Mouse (Mus musculus): Measurements from ENCODE around the gene Tmprss11f. TPM values are rescaled to one million over a fixed set of nuclear protein-coding genes. Genes with fewer than 3 reads are reported as not detected.
"Not testable (repeated sequence)": the region's sequence is repeated elsewhere in the genome, so short reads cannot be mapped to it uniquely, and the experiment has no call there.

Gene Tmprss11f
- not detected in 2 replicates for polyA plus RNA-seq (2012)

- H3K4me3 ChIP-seq (replicated peaks), result no peak within 1 kb of the TSS
- H3K4me1 ChIP-seq (ENCODE audit: control insufficient read depth), result no peaks in the 10 kb centered on the region
- no peaks in the 10 kb centered on the region for H3K27me3 ChIP-seq (ENCODE audit: control insufficient read depth)
- H3K36me3 ChIP-seq (ENCODE audit: control insufficient read depth), result no peaks in the 10 kb centered on the region
- TF ChIP-seq GATA1 (IDR thresholded peaks at IDR 0.05; ENCODE audit: low read length) (no peak), TAL1 (IDR thresholded peaks at IDR 0.05; ENCODE audit: low read length) (no peak)
- no peaks in the 10 kb centered on the region; the same call in 1 of the 2 replicates for H3K9me3 ChIP-seq (ENCODE audit: control insufficient read depth, low read length)
Observed at GRCm38 (mm10) chr5:86632324-86632723, at the start of gene Tmprss11f. Gene Tmprss11f (minus strand): TSS chr5:86632424.

GRCm38 (mm10) chr5:86676262-86676661 is 44.0 kb upstream of the Tmprss11f start, which contains the start of gene Tmprss11b:
Gene Tmprss11b (minus strand): TSS chr5:86676362.
- no peak for TF ChIP-seq TAL1 (IDR thresholded peaks at IDR 0.05; ENCODE audit: low read length)
- no peak for TF ChIP-seq GATA1 (IDR thresholded peaks at IDR 0.05; ENCODE audit: low read length)
- no peaks in the 10 kb centered on the region for H3K27me3 ChIP-seq (ENCODE audit: control insufficient read depth)
- H3K4me3 ChIP-seq (replicated peaks), result no peak within 1 kb of the TSS
- H3K9me3 ChIP-seq (ENCODE audit: control insufficient read depth, low read length), result no peaks in the 10 kb centered on the region
- H3K4me1 ChIP-seq (ENCODE audit: control insufficient read depth), result no peaks in the 10 kb centered on the region
- no peaks in the 10 kb centered on the region for H3K36me3 ChIP-seq (ENCODE audit: control insufficient read depth)

- H3K9me3 ChIP-seq (ENCODE audit: control insufficient read depth, low read length); H3K27me3 ChIP-seq (ENCODE audit: control insufficient read depth); H3K4me3 ChIP-seq (replicated peaks); H3K4me1 ChIP-seq (ENCODE audit: control insufficient read depth); H3K36me3 ChIP-seq (ENCODE audit: control insufficient read depth): not testable (repeated sequence)
Observed at GRCm38 (mm10) chr5:86649185-86649584, 17.0 kb upstream of the Tmprss11f start.

GRCm38 (mm10) chr5:86640795-86641194 is 8.6 kb upstream of the Tmprss11f start:
- Histone ChIP-seq H3K9me3 (ENCODE audit: control insufficient read depth, low read length) (no peaks in the 10 kb centered on the region; the same call in 1 of the 2 replicates), H3K4me1 (ENCODE audit: control insufficient read depth) (no peaks in the 10 kb centered on the region), H3K27me3 (ENCODE audit: control insufficient read depth) (no peaks in the 10 kb centered on the region), H3K4me3 (replicated peaks) (no peak overlapping the region), H3K36me3 (ENCODE audit: control insufficient read depth) (no peaks in the 10 kb centered on the region)
- TF ChIP-seq TAL1 (IDR thresholded peaks at IDR 0.05; ENCODE audit: low read length), result no peak
- TF ChIP-seq GATA1 (IDR thresholded peaks at IDR 0.05; ENCODE audit: low read length), result no peak

GRCm38 (mm10) chr5:86630700-86631099 is 1.5 kb downstream of the Tmprss11f start:
- Histone ChIP-seq H3K27me3 (ENCODE audit: control insufficient read depth) (no peaks in the 10 kb centered on the region), H3K9me3 (ENCODE audit: control insufficient read depth, low read length) (no peaks in the 10 kb centered on the region; the same call in 1 of the 2 replicates), H3K4me3 (replicated peaks) (no peak overlapping the region), H3K36me3 (ENCODE audit: control insufficient read depth) (no peaks in the 10 kb centered on the region), H3K4me1 (ENCODE audit: control insufficient read depth) (no peaks in the 10 kb centered on the region)
- TF ChIP-seq TAL1 (IDR thresholded peaks at IDR 0.05; ENCODE audit: low read length) (no peak), GATA1 (IDR thresholded peaks at IDR 0.05; ENCODE audit: low read length) (no peak)

GRCm38 (mm10) chr5:86621778-86622177 is 10.4 kb downstream of the Tmprss11f start:
- no peaks in the 10 kb centered on the region for H3K27me3 ChIP-seq (ENCODE audit: control insufficient read depth)
- H3K4me1 ChIP-seq (ENCODE audit: control insufficient read depth), result no peaks in the 10 kb centered on the region
- no peak overlapping the region for H3K4me3 ChIP-seq (replicated peaks)
- no peaks in the 10 kb centered on the region for H3K9me3 ChIP-seq (ENCODE audit: control insufficient read depth, low read length)
- TF ChIP-seq TAL1 (IDR thresholded peaks at IDR 0.05; ENCODE audit: low read length) (no peak), GATA1 (IDR thresholded peaks at IDR 0.05; ENCODE audit: low read length) (no peak)
- H3K36me3 ChIP-seq (ENCODE audit: control insufficient read depth), result no peaks in the 10 kb centered on the region

GRCm38 (mm10) chr5:86585896-86586295 is 46.3 kb downstream of the Tmprss11f start:
- no peaks in the 10 kb centered on the region for H3K4me1 ChIP-seq (ENCODE audit: control insufficient read depth)
- H3K36me3 ChIP-seq (ENCODE audit: control insufficient read depth), result no peaks in the 10 kb centered on the region
- H3K9me3 ChIP-seq (ENCODE audit: control insufficient read depth, low read length), result peaks cover 7% of the 10 kb centered on the region
- H3K27me3 ChIP-seq (ENCODE audit: control insufficient read depth), result no peaks in the 10 kb centered on the region
- TF ChIP-seq TAL1 (IDR thresholded peaks at IDR 0.05; ENCODE audit: low read length) (no peak), GATA1 (IDR thresholded peaks at IDR 0.05; ENCODE audit: low read length) (no peak)
- H3K4me3 ChIP-seq (replicated peaks), result no peak overlapping the region

GRCm38 (mm10) chr5:86582618-86583017 is 49.6 kb downstream of the Tmprss11f start:
- no peaks in the 10 kb centered on the region for H3K4me1 ChIP-seq (ENCODE audit: control insufficient read depth)
- no peaks in the 10 kb centered on the region for H3K36me3 ChIP-seq (ENCODE audit: control insufficient read depth)
- peaks cover 8% of the 10 kb centered on the region for H3K9me3 ChIP-seq (ENCODE audit: control insufficient read depth, low read length)
- TF ChIP-seq GATA1 (IDR thresholded peaks at IDR 0.05; ENCODE audit: low read length) (no peak), TAL1 (IDR thresholded peaks at IDR 0.05; ENCODE audit: low read length) (no peak)
- no peaks in the 10 kb centered on the region for H3K27me3 ChIP-seq (ENCODE audit: control insufficient read depth)
- no peak overlapping the region for H3K4me3 ChIP-seq (replicated peaks)

GRCm38 (mm10) chr5:86581998-86582397 is 50.2 kb downstream of the Tmprss11f start:
- Histone ChIP-seq H3K4me3 (replicated peaks) (no peak overlapping the region), H3K9me3 (ENCODE audit: control insufficient read depth, low read length) (peaks cover 8% of the 10 kb centered on the region), H3K27me3 (ENCODE audit: control insufficient read depth) (no peaks in the 10 kb centered on the region), H3K36me3 (ENCODE audit: control insufficient read depth) (no peaks in the 10 kb centered on the region), H3K4me1 (ENCODE audit: control insufficient read depth) (no peaks in the 10 kb centered on the region)
- TF ChIP-seq TAL1 (IDR thresholded peaks at IDR 0.05; ENCODE audit: low read length) (no peak), GATA1 (IDR thresholded peaks at IDR 0.05; ENCODE audit: low read length) (no peak)

- not testable (repeated sequence) for H3K4me3 ChIP-seq (replicated peaks); H3K9me3 ChIP-seq (ENCODE audit: control insufficient read depth, low read length); H3K27me3 ChIP-seq (ENCODE audit: control insufficient read depth); H3K36me3 ChIP-seq (ENCODE audit: control insufficient read depth); H3K4me1 ChIP-seq (ENCODE audit: control insufficient read depth)
Observed at GRCm38 (mm10) chr5:86578761-86579160, 53.5 kb downstream of the Tmprss11f start.
